Mouse (Mus musculus): Measurements from ENCODE around the gene Cacnb1.

Gene Cacnb1

GRCm38 (mm10) chr11:97953939-97954275 is 68.9 kb downstream of the Cacnb1 start:
- no peak for DNase-seq

- DNase-seq, result no peak
Observed at GRCm38 (mm10) chr11:97953179-97953938, 69.5 kb downstream of the Cacnb1 start.

GRCm38 (mm10) chr11:97952367-97953006 is 70.3 kb downstream of the Cacnb1 start:
- no peak for DNase-seq
